Mouse (Mus musculus): ENCODE measurements around the gene Sectm1a. TPM values are rescaled to one million over a fixed set of nuclear protein-coding genes. Genes with fewer than 3 reads are reported as not detected.

Sectm1a gene
- 1.7 and 2.5 TPM in 2 replicates for polyA plus RNA-seq (2012; rRNA removed)

GRCm38 (mm10) chr11:121081120-121081519 lies at the start of gene Sectm1a:
TSS of gene Sectm1a (minus strand) at chr11:121081220.

GRCm38 (mm10) chr11:121118577-121118976 lies 37.6 kb upstream of the Sectm1a start, which contains the start of gene Tex19.2:
TSS of gene Tex19.2 (minus strand) at chr11:121118677.

DNA sequence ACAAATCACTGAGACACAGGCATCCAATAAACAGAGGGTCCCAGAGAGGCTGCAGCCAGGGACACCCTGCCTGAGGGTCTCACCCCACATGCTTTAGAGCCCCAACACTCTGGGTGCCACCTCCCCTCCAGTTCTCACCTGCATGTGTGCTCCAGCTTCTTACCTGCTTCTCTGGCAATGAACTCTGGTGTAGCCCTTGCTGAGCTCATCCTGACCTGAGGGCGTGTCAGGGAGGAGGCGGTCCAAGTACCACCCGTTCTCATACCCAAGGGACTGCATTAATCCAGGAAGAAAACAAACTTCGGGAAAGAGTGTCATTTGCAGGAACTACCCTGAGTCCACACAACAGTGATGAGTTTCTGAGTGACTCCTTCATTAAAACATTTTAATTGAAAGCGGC lies 17.6 kb downstream of the Sectm1a start, which contains the start of gene Sectm1b:
TSS of gene Sectm1b (minus strand) at position 191 of the 400 bp plus-strand sequence.

DNA sequence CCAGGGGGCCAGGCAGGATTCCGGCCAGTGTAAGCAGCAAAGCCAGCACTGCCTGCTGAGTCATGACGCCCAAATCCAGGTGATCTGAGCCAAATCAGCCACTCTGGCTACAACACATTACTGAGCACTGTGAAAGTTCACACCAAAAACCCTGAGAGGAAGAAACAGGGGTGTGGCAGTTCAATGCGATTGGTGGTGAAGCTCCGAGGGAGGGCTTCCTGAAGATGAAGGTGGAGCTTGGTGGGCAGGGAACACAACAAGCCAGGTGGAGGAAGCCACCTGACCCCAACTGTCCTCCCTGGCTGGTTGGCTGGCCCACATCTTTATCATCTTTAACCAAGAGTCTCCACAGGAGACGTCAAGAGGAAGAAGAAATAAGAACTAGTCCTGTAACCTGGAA lies 41.7 kb downstream of the Sectm1a start, which contains the start of gene Cd7:
TSS of gene Cd7 (minus strand) at position 117 of the 400 bp plus-strand sequence.

Other genes with a start within 250 kb of the Sectm1a start
- 6.1 and 6.7 TPM in 2 replicates for gene Ccdc57, start 148.3 kb downstream of the Sectm1a start, polyA plus RNA-seq (2012; rRNA removed)
- 41.9 and 46.1 TPM in 2 replicates for gene Slc16a3, start 132.7 kb downstream of the Sectm1a start, polyA plus RNA-seq (2012; rRNA removed)
- 83.9 and 91.8 TPM in 2 replicates for gene Csnk1d, start 89.9 kb downstream of the Sectm1a start, polyA plus RNA-seq (2012; rRNA removed)
- 5.7 and 9.2 TPM in 2 replicates for gene Cd7, start 41.8 kb downstream of the Sectm1a start, polyA plus RNA-seq (2012; rRNA removed)
- gene Sectm1b, start 17.7 kb downstream of the Sectm1a start, polyA plus RNA-seq (2012; rRNA removed) = 2.3 and 2.4 TPM in 2 replicates
- gene Tex19.2, start 37.5 kb upstream of the Sectm1a start, polyA plus RNA-seq (2012; rRNA removed) = 0.43 and 0.53 TPM in 2 replicates
- gene Tex19.1, start 64.9 kb upstream of the Sectm1a start, polyA plus RNA-seq (2012; rRNA removed) = 1.9 and 2.1 TPM in 2 replicates
- 0.28 TPM in 1 of 2 replicates, not detected in the other for gene Uts2r, start 79.1 kb upstream of the Sectm1a start, polyA plus RNA-seq (2012; rRNA removed)
- 41.1 and 43.8 TPM in 2 replicates for gene Hexdc, start 123.2 kb upstream of the Sectm1a start, polyA plus RNA-seq (2012; rRNA removed)
- gene Ogfod3, start 123.5 kb upstream of the Sectm1a start, polyA plus RNA-seq (2012; rRNA removed) = 13.2 and 14.1 TPM in 2 replicates
- gene Cybc1, start 148.1 kb upstream of the Sectm1a start, polyA plus RNA-seq (2012; rRNA removed) = 27.0 and 31.8 TPM in 2 replicates
- gene Narf, start 156.0 kb upstream of the Sectm1a start, polyA plus RNA-seq (2012; rRNA removed) = 22.8 and 30.3 TPM in 2 replicates
- gene Foxk2, start 178.8 kb upstream of the Sectm1a start, polyA plus RNA-seq (2012; rRNA removed) = 91.7 and 98.5 TPM in 2 replicates

Measured in ovary, adult 2 months (tissue).